Mouse (Mus musculus) right cerebral cortex, adult 2 months (tissue): Measurements from ENCODE around the gene Ccnd1.

Experiments used
- DNase-seq, 2 experiments: peaks; one replicate each; pipeline ENCODE4 v3.0.0; 2021 to 2022; ENCODE audit warnings: low spot score in 2 of 2

Ccnd1 gene

GRCm38 (mm10) chr7:144939344-144940002 lies at the start of gene Ccnd1:
TSS of gene Ccnd1 (minus strand) at chr7:144939925.
- peak; percentile 63 to 77 for DNase-seq

DNA sequence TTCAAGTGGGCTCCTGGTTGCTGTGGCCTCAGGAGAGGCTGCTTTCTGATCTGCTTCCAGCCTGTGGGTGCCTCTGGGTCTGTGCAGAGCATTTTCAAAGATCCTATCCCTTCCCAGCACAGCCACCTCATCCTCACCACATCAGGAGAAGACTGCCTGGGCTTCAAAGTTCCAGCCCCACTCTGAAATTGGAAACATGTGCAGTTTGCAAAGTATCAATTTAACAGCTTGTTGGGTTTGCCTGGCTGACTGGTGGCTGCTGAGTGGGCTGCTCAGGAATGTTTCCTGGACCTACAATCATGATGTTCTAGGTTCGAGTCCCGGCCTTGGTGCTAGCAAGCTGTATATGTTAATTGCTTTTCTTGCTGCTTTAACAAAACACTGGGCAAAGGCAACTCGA lies 49.1 kb upstream of the Ccnd1 start:
- no peak for DNase-seq

DNA sequence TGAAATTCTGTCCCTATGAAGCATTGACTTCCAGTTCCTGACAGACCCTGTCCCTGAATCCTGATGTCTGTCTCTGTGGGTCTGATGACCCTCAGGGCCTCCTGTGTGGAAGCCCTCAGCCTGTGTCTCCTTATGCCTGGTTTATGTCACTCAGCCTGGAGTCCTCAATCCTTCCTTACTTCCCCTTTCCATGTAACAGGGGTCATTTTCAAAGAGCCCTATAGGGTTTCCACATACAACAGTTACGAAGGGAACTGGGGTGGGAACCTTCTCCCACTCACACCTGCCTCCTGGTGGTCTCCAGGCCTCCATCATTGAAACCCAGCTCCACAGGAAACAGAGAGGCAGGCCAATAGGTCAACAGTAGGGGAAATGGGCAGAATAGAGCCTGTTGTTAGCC lies 45.4 kb upstream of the Ccnd1 start:
- no peak for DNase-seq

- no peak for DNase-seq
Observed at GRCm38 (mm10) chr7:144982358-144983110, 42.8 kb upstream of the Ccnd1 start.

DNA sequence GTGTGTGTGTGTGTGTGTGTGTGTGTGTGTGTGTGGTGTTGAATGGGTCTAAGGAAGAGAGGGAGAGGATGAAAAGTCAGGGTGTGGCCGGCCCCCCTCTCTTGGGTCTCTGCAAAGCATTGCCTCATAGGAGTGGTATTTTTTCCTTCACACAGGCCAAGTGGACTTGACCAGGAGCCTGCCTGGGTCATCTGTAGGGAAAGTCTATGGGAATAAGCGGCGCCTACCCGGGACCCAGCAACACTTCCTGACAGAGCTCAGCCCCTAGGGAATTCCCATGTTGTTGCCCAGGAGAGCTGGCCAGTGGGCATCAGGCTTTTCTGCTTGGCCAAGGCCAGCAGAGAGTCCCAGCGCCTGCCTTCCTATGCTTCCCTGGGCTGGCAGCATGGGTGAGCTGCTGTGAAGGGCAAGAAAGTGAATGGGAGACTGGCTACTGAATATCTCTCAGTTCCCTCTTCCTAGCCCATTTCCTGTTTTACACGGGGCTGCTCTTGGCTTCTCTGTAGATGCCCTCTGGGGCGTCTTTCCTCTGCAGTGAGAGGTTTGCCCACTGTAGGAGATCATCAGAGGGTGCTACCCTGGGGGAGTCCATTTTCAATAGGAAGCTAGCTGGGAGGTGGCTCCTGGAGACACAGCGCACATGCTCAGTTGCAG lies 41.8 kb upstream of the Ccnd1 start:
- DNase-seq, result no peak

DNA sequence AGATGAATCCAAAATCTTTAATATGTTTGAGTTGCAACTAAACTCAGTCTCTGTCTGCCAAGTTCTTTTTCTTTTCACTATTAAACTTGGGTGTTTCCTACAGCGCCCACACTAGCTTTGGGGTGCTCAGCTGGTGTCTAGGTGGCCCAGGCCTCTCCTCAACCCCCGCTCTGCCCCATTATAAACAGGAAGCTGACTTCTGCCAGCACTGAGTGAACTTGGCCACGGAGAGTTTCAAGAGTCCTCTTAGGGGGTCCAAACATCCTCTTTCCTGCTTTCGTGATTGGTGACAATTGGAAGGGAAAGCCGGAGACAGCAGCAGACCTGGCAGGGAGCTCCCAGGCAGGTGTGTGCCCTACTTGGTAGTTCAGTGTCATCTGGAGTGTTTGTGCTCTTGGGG lies 40.1 kb upstream of the Ccnd1 start:
- DNase-seq, result no peak

DNA sequence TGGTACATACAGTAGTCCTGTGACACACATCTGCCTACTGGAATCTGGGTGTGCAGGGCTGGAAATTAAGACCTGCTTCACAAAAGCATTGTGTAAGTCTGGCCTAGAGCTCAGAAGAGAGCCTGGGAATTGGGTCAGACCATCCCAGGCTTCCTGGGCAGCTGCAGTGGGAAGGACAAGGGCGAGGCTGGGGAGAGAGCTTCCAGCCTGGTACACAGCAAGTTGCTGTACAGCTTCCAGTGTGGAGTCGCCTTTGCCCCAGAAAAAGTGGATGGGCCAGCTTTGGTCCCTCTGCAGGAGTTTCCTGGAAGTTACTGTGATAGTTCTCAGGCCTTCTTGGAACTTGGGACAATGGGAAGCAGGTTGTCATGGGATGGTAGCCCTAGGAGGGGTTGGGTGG lies 37.4 kb upstream of the Ccnd1 start:
- DNase-seq, result no peak

GRCm38 (mm10) chr7:144973461-144973860 lies 33.7 kb upstream of the Ccnd1 start:
- no peak for DNase-seq

GRCm38 (mm10) chr7:144971769-144972168 lies 32.0 kb upstream of the Ccnd1 start:
- DNase-seq, result no peak

DNA sequence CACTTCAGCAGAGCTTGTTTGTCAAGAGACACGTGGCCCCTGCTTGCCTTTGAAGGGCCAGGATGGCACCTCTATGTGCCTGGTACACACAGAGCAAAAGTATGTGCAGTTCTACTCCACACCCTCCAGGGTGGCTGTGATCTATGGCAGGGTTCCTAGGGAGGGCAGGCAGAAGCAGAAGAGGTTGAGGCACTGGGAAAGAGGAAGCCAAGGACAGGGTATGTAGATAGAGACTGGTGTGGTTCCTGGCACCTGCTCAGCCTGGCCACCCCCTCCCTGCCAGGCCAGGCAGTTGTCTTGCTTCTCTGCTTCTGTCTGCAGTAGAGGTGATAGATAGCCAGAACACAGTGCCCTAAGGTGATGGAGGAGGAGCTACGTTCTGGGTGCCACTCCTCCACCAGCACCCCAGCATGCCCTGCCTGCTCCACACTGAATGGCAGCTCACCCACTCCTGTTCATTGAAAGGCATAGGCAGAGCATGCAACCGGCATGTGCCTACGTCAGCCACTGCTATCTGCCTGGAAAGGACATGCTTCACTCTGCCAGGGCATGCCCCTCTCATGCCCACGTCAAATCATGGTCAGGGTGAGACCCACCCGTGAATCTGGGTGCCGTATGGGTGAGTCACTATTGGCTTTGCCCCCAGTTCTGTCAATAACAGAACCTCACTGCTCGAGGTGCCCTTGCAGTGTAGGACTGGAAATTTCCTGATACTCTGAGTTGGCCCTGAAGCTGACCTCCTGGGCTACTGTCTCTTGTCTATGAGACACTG lies 31.5 kb upstream of the Ccnd1 start:
- no peak for DNase-seq

DNA sequence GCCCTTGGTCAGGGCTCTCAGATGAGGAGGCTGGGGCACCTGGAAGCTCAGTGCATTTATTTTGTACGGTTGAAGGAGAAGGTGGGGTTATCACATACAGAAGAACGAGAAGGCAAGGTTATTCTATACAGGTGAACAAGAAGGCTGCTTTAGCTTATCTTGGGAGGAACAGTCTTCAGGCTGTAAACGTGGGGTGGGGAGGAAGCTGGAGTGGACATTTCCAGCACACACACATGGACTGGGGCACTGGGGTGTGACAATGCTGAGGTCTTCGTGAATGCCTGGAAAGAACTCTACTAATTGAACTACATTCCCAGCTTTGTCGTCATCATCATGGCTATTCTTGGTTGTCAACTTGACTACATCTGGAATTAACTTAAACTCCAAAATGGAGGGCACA lies 26.2 kb upstream of the Ccnd1 start:
- no peak for DNase-seq

- DNase-seq, result no peak
Observed at GRCm38 (mm10) chr7:144964316-144964715, 24.6 kb upstream of the Ccnd1 start.

DNA sequence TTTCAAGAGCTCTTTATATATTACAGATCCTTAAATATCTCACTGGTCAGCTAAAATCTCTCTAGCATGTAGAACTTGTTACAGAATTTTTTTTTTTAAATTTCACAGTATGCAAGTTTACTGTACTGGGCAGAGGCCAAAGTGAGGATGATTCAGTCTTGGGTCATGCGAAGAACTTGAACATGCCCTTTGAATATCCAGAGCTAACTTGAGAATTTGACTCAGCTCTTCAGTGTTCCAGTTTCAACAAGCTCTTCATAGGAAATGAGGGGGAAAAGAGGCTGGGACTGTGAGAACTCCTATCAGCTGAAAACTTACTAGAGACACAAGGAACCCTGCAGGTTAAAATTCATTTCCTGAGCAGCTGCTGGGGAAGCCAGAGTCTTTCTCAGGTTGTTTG lies 24.2 kb upstream of the Ccnd1 start:
- DNase-seq, result no peak

- DNase-seq, result no peak
Observed at GRCm38 (mm10) chr7:144958509-144959395, 19.0 kb upstream of the Ccnd1 start.

- DNase-seq, result peak; percentile 72 to 78
Observed at GRCm38 (mm10) chr7:144943254-144943653, 3.5 kb upstream of the Ccnd1 start.

DNA sequence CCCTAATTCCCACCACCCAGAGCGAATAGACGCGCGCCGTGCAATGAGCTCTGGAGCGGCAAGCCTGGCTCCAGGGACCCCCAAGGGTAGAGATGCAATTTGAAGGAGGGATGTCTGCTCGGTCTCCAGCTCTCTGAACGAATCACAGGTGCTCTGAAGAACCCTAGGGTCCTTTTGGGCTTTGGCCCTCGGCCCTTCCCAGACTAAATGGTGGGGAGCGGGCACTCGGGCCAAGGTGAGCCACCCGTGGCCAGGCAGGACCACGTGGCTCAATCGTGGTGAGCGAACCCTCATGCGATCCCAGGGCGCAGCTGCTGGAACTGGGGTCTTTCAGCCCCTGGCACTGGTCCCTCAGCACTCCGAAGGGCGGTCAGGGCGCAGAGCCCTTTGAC lies 3.0 kb upstream of the Ccnd1 start:
- no peak for DNase-seq

DNA sequence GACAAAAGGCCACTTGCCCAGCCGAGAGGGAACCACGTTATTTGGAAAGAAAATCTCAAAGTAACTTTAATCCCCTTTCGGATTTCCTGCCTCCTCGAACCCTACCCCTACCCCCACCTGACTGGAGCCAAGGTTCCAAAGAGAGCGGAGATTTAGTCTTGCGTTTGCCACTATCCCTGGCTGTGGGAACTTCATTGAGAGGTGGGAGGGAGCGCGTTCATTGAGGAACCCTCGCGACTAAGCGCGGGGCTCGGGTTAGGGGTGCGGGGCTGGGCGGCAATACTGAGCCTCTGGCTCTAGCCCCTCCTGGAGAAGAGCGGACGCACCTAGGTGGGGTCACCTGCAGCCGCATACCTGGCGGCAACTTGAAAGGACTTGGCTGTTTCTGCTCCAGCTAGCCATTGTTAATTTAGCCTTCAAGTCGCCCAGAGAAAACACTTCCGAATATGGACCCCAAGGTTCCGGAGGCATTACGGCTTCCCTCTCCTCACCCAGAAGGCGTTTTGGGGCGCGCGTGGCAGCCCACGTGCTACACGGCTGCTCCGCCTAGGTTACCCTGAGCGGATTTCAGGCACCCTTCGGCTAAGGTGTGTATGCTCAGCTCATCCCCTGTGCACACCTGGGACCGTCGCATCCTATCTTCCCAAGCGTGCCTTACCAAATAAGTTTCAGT lies 2.5 kb upstream of the Ccnd1 start:
- DNase-seq, result no peak

GRCm38 (mm10) chr7:144941242-144941831 lies 1.6 kb upstream of the Ccnd1 start:
- peak; percentile 61 to 78 for DNase-seq

- no peak for DNase-seq
Observed at GRCm38 (mm10) chr7:144940585-144940984, 860 bp upstream of the Ccnd1 start.

- no peak for DNase-seq
Observed at GRCm38 (mm10) chr7:144940003-144940571, 362 bp upstream of the Ccnd1 start.
